Mouse (Mus musculus): Measurements from ENCODE around the gene Ifitm3. TPM values are rescaled to one million over a fixed set of nuclear protein-coding genes. Genes with fewer than 3 reads are reported as not detected.
"Not testable (repeated sequence)": the region's sequence is repeated elsewhere in the genome, so short reads cannot be mapped to it uniquely, and the experiment has no call there.

The Ifitm3 gene
- polyA plus RNA-seq, 1 experiment: 1,773 TPM

DNA sequence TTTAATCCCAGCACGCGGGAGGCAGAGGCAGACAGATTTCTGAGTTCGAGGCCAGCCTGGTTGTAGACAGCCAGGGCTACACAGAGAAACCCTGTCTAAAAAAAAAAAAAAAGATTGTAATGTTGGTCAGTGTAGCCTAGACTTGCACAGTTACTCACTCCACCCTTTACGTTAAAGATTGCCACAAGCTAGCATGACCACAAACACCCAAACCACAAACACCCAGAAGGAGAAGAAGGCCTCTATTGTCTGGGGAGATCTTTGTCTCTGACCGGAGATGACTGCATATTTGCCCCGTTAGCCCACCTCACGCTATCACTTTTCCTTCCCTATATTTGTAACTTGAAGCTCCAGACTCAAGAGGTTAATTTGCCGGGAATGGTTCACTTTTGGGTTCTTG lies 28.9 kb downstream of the Ifitm3 start:
- Histone ChIP-seq H3K4me3 (ENCODE audit: insufficient read depth, low read length) (no peak overlapping the region), H3K27ac (ENCODE audit: insufficient read depth, low read depth, low read length) (no peak overlapping the region), H3K4me1 (ENCODE audit: control insufficient read depth, insufficient read depth, low read length) (peaks cover 21% of the 10 kb centered on the region)
- TF ChIP-seq POLR2A (IDR thresholded peaks at IDR 0.05; ENCODE audit: borderline replicate concordance, low read depth, low read length) (no peak), CTCF (IDR thresholded peaks at IDR 0.05; ENCODE audit: low read depth, low read length) (no peak)

- peaks cover 23% of the 10 kb centered on the region for H3K4me1 ChIP-seq (ENCODE audit: control insufficient read depth, insufficient read depth, low read length)
- not testable (repeated sequence) for H3K27ac ChIP-seq (ENCODE audit: insufficient read depth, low read depth, low read length)
These were observed 33.9 kb downstream of the Ifitm3 start for GRCm38 (mm10) chr7:140976720-140977119.

GRCm38 (mm10) chr7:140975465-140975864 lies 35.1 kb downstream of the Ifitm3 start:
- TF ChIP-seq CTCF (IDR thresholded peaks at IDR 0.05; ENCODE audit: low read depth, low read length) (no peak), POLR2A (IDR thresholded peaks at IDR 0.05; ENCODE audit: borderline replicate concordance, low read depth, low read length) (no peak)
- Histone ChIP-seq H3K4me1 (ENCODE audit: control insufficient read depth, insufficient read depth, low read length) (peaks cover 28% of the 10 kb centered on the region), H3K27ac (ENCODE audit: insufficient read depth, low read depth, low read length) (no peak overlapping the region), H3K4me3 (ENCODE audit: insufficient read depth, low read length) (no peak overlapping the region)

More at GRCm38 (mm10) chr7:140976720-140977119, 33.9 kb downstream of the Ifitm3 start:
- not testable (repeated sequence) for H3K4me3 ChIP-seq (ENCODE audit: insufficient read depth, low read length)

DNA sequence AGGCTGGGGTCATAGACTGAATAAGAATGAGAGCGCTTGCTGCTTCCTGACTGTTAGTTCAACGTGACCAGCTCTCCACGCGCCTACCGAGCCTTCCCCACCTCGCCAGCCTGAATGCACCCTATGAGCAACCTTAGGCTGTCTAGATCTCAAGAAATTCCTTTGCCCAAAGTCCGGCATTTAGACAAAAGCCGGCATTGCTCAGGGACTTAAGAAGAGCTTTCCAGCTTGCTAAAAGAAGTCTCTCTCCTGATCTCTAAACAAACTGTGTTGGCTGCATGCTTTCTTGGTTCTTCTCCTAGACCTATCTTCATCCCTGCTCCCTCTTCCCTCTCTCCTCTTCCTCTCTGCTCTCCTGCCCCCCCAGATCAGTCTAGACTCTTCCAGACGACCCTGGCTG lies 35.6 kb downstream of the Ifitm3 start:
- no peak overlapping the region for H3K27ac ChIP-seq (ENCODE audit: insufficient read depth, low read depth, low read length)

DNA sequence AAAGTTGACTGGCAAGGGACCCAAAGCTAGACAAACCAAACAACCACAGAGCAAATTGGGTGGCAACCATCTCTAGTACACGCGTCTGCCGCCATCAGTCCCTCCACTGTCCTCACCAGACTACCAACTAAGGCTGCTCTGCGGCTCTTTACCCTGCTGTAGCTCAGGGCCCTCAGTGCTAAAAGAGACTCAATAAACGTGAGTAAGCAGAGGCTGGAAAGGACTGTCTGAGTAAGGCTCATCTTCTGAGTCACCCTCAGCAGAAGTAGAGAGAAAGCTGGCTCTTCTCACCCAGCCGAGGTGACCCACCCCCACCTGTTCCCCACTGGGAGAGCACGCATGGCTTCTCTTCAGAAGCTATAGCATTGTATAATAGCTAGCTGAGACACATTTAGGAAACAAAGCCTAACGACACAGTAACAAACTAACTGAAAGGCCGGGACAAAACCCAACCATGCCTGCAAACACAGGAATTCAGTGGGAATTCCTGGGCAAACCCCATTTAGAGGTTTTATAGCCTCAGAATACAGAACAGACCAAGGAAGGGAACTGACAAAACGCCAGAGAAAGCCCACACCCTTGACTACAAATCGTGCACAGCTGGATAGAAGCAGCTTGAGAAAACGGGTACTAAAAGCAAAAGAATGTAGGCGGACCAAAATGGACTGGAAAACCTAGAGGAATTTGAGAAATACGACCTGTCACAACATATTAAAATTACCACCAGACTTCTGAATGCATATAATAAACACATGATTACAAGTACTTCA lies 37.0 kb downstream of the Ifitm3 start:
- no peak overlapping the region for H3K4me3 ChIP-seq (ENCODE audit: insufficient read depth, low read length)
- H3K27ac ChIP-seq (ENCODE audit: insufficient read depth, low read depth, low read length): no peak overlapping the region
- TF ChIP-seq POLR2A (IDR thresholded peaks at IDR 0.05; ENCODE audit: borderline replicate concordance, low read depth, low read length) (no peak), CTCF (IDR thresholded peaks at IDR 0.05; ENCODE audit: low read depth, low read length) (no peak)
- H3K4me1 ChIP-seq (ENCODE audit: control insufficient read depth, insufficient read depth, low read length): peaks cover 25% of the 10 kb centered on the region

More for the DNA sequence above, 35.6 kb downstream of the Ifitm3 start:
- TF ChIP-seq CTCF (IDR thresholded peaks at IDR 0.05; ENCODE audit: low read depth, low read length): no peak
- TF ChIP-seq POLR2A (IDR thresholded peaks at IDR 0.05; ENCODE audit: borderline replicate concordance, low read depth, low read length): no peak
- Histone ChIP-seq H3K4me1 (ENCODE audit: control insufficient read depth, insufficient read depth, low read length) (peaks cover 25% of the 10 kb centered on the region), H3K4me3 (ENCODE audit: insufficient read depth, low read length) (no peak overlapping the region)

DNA sequence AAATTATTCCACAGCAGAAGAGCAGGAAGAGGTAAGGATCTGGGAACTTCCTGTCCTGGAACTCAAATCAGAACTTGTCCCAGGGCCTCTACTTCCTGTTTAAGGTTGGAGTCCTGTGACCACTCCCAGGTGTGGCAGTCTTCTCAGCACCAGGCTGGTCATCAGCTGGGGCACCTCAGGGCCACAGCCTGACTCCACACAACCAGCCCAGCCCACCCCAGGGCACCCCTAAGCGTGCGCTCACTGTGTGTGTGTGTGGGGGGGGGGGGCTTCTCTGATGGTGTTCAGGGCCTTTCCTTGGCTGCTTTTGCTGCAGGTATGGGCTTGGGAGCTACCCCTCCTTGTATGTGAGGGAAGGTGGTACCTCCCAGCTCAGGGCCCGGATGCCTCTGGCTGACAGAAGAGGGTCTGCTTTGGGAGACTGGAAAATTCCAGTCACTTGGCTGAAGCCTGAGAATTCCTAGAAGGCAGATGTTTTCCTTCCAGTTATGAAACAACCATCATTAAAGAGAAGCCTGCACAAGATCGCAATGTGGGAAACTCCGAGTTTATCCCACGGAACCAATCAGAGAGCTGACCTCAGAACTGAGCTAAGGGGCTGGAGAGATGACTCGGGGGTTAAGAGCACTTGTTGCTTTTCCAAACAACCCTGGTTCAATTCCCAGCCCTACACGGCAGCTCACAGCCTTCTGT lies 38.9 kb downstream of the Ifitm3 start:
- peaks cover 20% of the 10 kb centered on the region for H3K4me1 ChIP-seq (ENCODE audit: control insufficient read depth, insufficient read depth, low read length)
- no peak overlapping the region for H3K27ac ChIP-seq (ENCODE audit: insufficient read depth, low read depth, low read length)
- H3K4me3 ChIP-seq (ENCODE audit: insufficient read depth, low read length): no peak overlapping the region
- TF ChIP-seq POLR2A (IDR thresholded peaks at IDR 0.05; ENCODE audit: borderline replicate concordance, low read depth, low read length) (no peak), CTCF (IDR thresholded peaks at IDR 0.05; ENCODE audit: low read depth, low read length) (no peak)

DNA sequence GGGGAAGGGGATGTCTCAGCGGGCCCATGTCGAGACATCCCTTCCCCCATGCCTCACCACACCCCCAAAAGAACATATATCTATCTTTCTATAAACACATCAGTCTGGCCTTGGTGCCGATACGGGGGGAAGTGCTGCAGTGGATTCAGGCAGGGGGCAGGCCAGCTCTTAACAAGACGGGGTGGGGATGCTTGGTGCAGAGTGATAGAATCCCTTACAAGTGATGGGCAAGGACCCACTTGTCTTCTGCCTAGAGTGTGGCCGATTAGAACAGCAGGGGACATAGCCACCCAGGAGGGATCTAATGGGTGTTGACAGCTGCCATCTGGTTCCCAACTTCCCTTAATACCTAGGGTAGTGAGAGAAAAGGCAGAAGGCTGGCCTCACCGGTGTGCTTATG lies 39.6 kb downstream of the Ifitm3 start:
- Histone ChIP-seq H3K27ac (ENCODE audit: insufficient read depth, low read depth, low read length) (no peak overlapping the region), H3K4me3 (ENCODE audit: insufficient read depth, low read length) (no peak overlapping the region), H3K4me1 (ENCODE audit: control insufficient read depth, insufficient read depth, low read length) (peaks cover 18% of the 10 kb centered on the region)
- TF ChIP-seq POLR2A (IDR thresholded peaks at IDR 0.05; ENCODE audit: borderline replicate concordance, low read depth, low read length): no peak
- no peak for TF ChIP-seq CTCF (IDR thresholded peaks at IDR 0.05; ENCODE audit: low read depth, low read length)

GRCm38 (mm10) chr7:140968710-140969109 lies 41.9 kb downstream of the Ifitm3 start:
- peaks cover 18% of the 10 kb centered on the region for H3K4me1 ChIP-seq (ENCODE audit: control insufficient read depth, insufficient read depth, low read length)
- not testable (repeated sequence) for H3K4me3 ChIP-seq (ENCODE audit: insufficient read depth, low read length); H3K27ac ChIP-seq (ENCODE audit: insufficient read depth, low read depth, low read length)

GRCm38 (mm10) chr7:140967862-140968591 lies 42.5 kb downstream of the Ifitm3 start:
- no peak for TF ChIP-seq POLR2A (IDR thresholded peaks at IDR 0.05; ENCODE audit: borderline replicate concordance, low read depth, low read length)
- TF ChIP-seq CTCF (IDR thresholded peaks at IDR 0.05; ENCODE audit: low read depth, low read length): no peak

GRCm38 (mm10) chr7:140966921-140967320 lies 43.6 kb downstream of the Ifitm3 start, which contains the start of gene Ifitm1:
Gene Ifitm1 (plus strand): TSS chr7:140967221.
- H3K27ac ChIP-seq (ENCODE audit: insufficient read depth, low read depth, low read length): no peak within 1 kb of the TSS
- peaks cover 11% of the 10 kb centered on the region for H3K4me1 ChIP-seq (ENCODE audit: control insufficient read depth, insufficient read depth, low read length)
- no peak for TF ChIP-seq CTCF (IDR thresholded peaks at IDR 0.05; ENCODE audit: low read depth, low read length)
- no peak for TF ChIP-seq POLR2A (IDR thresholded peaks at IDR 0.05; ENCODE audit: borderline replicate concordance, low read depth, low read length)
- no peak within 1 kb of the TSS for H3K4me3 ChIP-seq (ENCODE audit: insufficient read depth, low read length)

More at GRCm38 (mm10) chr7:140967862-140968591, 42.5 kb downstream of the Ifitm3 start:
- no peak overlapping the region for H3K27ac ChIP-seq (ENCODE audit: insufficient read depth, low read depth, low read length)
- peaks cover 14% of the 10 kb centered on the region for H3K4me1 ChIP-seq (ENCODE audit: control insufficient read depth, insufficient read depth, low read length)
- H3K4me3 ChIP-seq (ENCODE audit: insufficient read depth, low read length): no peak overlapping the region
